Mouse (Mus musculus) adrenal gland, postnatal 36 days (tissue): ENCODE data around the gene Vmn2r112. TPM values are rescaled to one million over a fixed set of nuclear protein-coding genes. Genes with fewer than 3 reads are reported as not detected.
"Not testable (repeated sequence)": the region's sequence is repeated elsewhere in the genome, so short reads cannot be mapped to it uniquely, and the experiment has no call there.

ENCODE experiments used
- DNase-seq, 2 experiments: peaks; one replicate each; pipeline ENCODE4 v3.0.0; 2021; ENCODE audit warnings: mixed read lengths in 1 of 2
- long read RNA-seq, 2 experiments: library from polyadenylated mRNA; stranded (forward); transcript quantifications; one replicate each; pipeline ENCODE4 v2.0.0; 2021; ENCODE audit warnings: borderline sequencing depth in 2 of 2
- total RNA-seq, 2 experiments: library from RNA; stranded (reverse); gene quantifications; 2 replicates each; pipeline ENCODE4 v1.2.3; 2021

Gene Vmn2r112
- total RNA-seq, result not detected
- long read RNA-seq, experiment 1, result 0 reads
- long read RNA-seq, experiment 2, result 0 reads

GRCm38 (mm10) chr17:22600651-22601050 is at the start of gene Vmn2r112:
Vmn2r112 (plus strand) TSS chr17:22600951.
- not testable (repeated sequence) for DNase-seq

GRCm38 (mm10) chr17:22573382-22573781 is 27.4 kb upstream of the Vmn2r112 start, which contains the start of gene Vmn2r111:
Vmn2r111 (minus strand) TSS chr17:22573482.
- DNase-seq, result not testable (repeated sequence)

DNA sequence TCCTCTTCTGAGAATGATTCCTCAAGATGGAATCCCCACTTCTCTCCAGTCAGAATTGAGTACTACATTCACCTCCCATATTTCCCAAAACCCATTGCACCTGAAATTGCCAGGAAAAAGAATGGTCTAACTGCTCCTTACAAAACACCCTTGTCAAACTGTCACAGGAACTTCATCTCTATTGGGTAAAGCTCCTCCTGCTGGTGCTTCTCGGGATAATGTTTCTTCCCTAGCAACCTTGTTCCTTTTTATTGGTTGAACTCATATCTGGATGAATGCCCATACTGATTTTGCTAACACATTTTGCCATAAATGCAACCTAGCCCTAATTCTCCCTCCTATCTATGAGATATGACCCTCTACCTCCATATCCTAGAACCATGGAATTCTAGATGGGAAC is 29.9 kb downstream of the Vmn2r112 start:
- DNase-seq, result no peak

Other genes starting within 250 kb of the Vmn2r112 start
- 1 to 10 TPM; 6.7 to 7.0 TPM for gene Zfp944, start 239.6 kb upstream of the Vmn2r112 start, total RNA-seq
- gene Zfp758, start 239.5 kb upstream of the Vmn2r112 start, total RNA-seq, result 10 to 100 TPM; 10.5 to 11.9 TPM
- gene Zfp946, start 176.7 kb upstream of the Vmn2r112 start, total RNA-seq, result 1 to 10 TPM; 5.7 to 6.4 TPM
- not detected for gene Vmn2r111, start 27.5 kb upstream of the Vmn2r112 start, total RNA-seq